Mouse (Mus musculus) kidney, embryonic 14.5 days (tissue): ENCODE measurements around the gene Gm39115. TPM values are rescaled to one million over a fixed set of nuclear protein-coding genes. Genes with fewer than 3 reads are reported as not detected.

Source experiments
- ATAC-seq: fragments of 200-750 bp; cut with Nextera tagmentation; 2 replicates; pipeline ENCODE4 v1.8.0; 2017; ENCODE audit warnings: moderate number of reproducible peaks, mild to moderate bottlenecking, moderate TSS enrichment, moderate library complexity; ENCODE audit not compliant: low FRiP score, low TSS enrichment
- H3K27ac ChIP-seq: fragments of 300-500 bp; sonication (generic); 2 replicates; pipeline ENCODE4 v1.5.1; 2014; ENCODE audit warnings: low read depth, mild to moderate bottlenecking, low read length, moderate library complexity, mixed read lengths
- H3K27me3 ChIP-seq: fragments of 300-500 bp; sonication (generic); 2 replicates; pipeline ENCODE4 v1.6.1; 2014; ENCODE audit warnings: mild to moderate bottlenecking, low read length; ENCODE audit not compliant: control insufficient read depth, insufficient read depth
- H3K36me3 ChIP-seq: fragments of 300-500 bp; sonication (generic); 2 replicates; pipeline ENCODE4 v1.6.1; 2014; ENCODE audit warnings: low read length, mixed read lengths; ENCODE audit not compliant: control insufficient read depth, insufficient read depth
- H3K4me1 ChIP-seq: fragments of 300-500 bp; sonication (generic); 2 replicates; pipeline ENCODE4 v1.6.1; 2014; ENCODE audit warnings: low read length, mixed read lengths; ENCODE audit not compliant: control insufficient read depth, insufficient read depth
- H3K4me2 ChIP-seq: fragments of 300-500 bp; sonication (generic); replicated peaks from 2 replicates; pipeline ENCODE4 v1.6.1; 2014; ENCODE audit warnings: low read depth, mild to moderate bottlenecking, low read length
- H3K4me3 ChIP-seq: fragments of 300-500 bp; sonication (generic); 2 replicates; pipeline ENCODE4 v1.5.1; 2014; ENCODE audit warnings: mild to moderate bottlenecking, low read length
- H3K9ac ChIP-seq: fragments of 300-500 bp; sonication (generic); 2 replicates; pipeline ENCODE4 v1.6.1; 2014; ENCODE audit warnings: low read depth, mild to moderate bottlenecking, low read length, moderate library complexity
- H3K9me3 ChIP-seq: fragments of 300-500 bp; sonication (generic); 2 replicates; pipeline ENCODE4 v1.6.1; 2016; ENCODE audit warnings: low read length; ENCODE audit not compliant: control insufficient read depth
- WGBS: fragments of 180-500 bp; shearing (Covaris S2); extraction: QIAGEN DNeasy Blood & Tissue Kit; methylation state at CpG from one replicate; pipeline ENCODE4 v1.1.7; 2014; 5-methylcytosine and 5-hydroxymethylcytosine counted together
- polyA plus RNA-seq: library from polyadenylated mRNA; unstranded; fragments of >200 nt; fragmentation: Nextera tagmentation; extraction: Ambion mirVana; gene quantifications from 2 replicates; pipeline ENCODE4 v1.2.1, GENCODE M21; 2014

Gene Gm39115
- polyA plus RNA-seq, 1 experiment from 2014 or later, result not detected

DNA sequence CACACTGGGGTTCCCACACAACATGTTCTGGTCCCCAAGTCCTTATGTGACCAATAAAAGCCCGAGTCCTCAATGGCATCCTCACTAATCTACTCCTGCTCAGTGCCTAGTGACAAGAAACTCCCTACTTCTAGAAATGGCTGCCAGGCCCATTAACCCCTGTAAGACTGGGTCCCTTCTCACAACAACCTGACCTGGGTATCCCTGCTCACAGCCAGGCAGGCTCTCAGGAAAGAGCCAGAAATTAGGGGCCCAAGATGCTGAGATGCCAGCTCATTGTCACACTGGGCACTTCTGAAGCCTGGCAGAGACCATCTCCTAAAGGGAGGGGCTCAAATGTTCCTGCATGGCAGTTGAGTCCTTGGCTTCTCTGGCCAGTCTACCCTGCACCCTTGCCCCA is 42.8 kb downstream of the Gm39115 start:
- H3K4me1 ChIP-seq, result peaks cover 8% of the 10 kb centered on the region
- H3K27ac ChIP-seq, result no peak overlapping the region
- no peaks in the 10 kb centered on the region for H3K9me3 ChIP-seq
- no peak overlapping the region for H3K4me3 ChIP-seq
- 0 out of 2 replicates have a peak overlapping the region, but pooled peaks have one; percentile 4 for H3K4me2 ChIP-seq
- ATAC-seq, result no peak
- peaks cover 51% of the 10 kb centered on the region for H3K27me3 ChIP-seq
- H3K9ac ChIP-seq, result no peak overlapping the region
- no peaks in the 10 kb centered on the region for H3K36me3 ChIP-seq
- 56% methylated on average over 1 of the region's 1 CpGs for WGBS

DNA sequence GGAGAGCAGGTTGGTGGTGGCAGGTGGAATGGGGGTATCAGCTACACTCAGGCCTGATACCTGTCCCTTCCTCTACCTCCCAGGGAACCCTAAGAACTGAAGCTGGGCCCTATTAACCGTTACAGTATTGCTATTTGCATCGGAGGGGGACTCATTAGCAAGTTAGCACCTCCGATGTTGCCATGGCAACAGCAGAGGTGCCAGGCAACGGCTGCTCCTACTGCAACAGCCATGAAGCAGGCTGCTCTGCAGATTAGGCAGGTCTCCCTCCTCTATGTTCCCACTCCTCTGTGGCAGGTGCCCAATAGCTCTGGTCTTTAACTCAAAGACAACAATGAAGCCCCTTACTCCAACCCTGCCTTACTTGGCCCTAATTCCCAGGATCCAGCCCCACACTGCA is 44.0 kb downstream of the Gm39115 start:
- no peak for ATAC-seq
- no peak overlapping the region for H3K27ac ChIP-seq
- no peak overlapping the region for H3K9ac ChIP-seq
- no peak overlapping the region for H3K4me3 ChIP-seq
- no peak overlapping the region for H3K4me2 ChIP-seq
- no peaks in the 10 kb centered on the region for H3K36me3 ChIP-seq
- WGBS, result 1% methylated on average over 4 of the region's 4 CpGs
- H3K4me1 ChIP-seq, result peaks cover 8% of the 10 kb centered on the region
- peaks cover 43% of the 10 kb centered on the region for H3K27me3 ChIP-seq
- H3K9me3 ChIP-seq, result no peaks in the 10 kb centered on the region

DNA sequence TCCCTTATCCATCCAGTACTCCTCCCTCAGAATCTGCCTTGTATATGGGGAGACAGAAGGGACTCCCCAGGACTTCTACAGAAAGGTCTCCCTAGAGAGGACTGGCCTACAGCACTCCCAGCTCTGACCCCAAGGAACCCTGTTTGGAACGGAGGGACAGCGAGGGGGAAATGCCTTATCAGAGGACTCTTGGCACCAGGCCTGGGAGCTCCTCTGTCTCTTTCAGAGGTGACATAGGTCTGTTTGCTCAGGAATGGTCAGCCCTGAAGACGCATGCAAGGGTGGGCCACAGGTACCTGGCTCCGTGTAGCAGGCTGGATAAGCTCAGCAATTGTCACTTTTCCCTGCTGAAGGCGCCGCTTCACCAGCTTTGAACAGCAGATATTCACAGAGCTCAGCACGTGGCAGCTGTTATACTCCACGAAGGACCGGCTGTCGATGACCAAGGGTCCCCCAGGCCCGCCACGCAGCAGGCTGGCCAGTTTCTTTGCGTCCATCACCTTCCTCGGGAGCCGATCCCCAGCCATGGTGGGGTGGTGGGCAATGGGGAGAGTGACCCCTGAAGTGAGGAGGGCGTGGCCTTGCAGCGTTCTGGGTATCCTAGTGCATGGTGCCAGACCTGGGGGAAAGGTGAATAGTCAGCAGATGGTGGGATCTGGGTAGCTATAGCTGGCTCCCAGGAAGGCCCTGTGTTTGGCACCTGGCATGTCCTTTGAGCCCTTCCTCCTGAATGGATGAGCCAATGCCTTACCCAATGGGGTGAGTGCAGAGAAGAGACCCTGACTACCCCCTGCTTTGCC is 46.0 kb downstream of the Gm39115 start:
- no peaks in the 10 kb centered on the region for H3K36me3 ChIP-seq
- H3K27me3 ChIP-seq, result peaks cover 26% of the 10 kb centered on the region
- H3K27ac ChIP-seq, result no peak overlapping the region
- no peak overlapping the region for H3K4me3 ChIP-seq
- WGBS, result 64% methylated on average over 17 of the region's 17 CpGs
- H3K9me3 ChIP-seq, result no peaks in the 10 kb centered on the region
- no peak overlapping the region for H3K9ac ChIP-seq
- ATAC-seq, result no peak
- H3K4me2 ChIP-seq, result no peak overlapping the region
- H3K4me1 ChIP-seq, result peaks cover 8% of the 10 kb centered on the region; the same call in 1 of the 2 replicates

DNA sequence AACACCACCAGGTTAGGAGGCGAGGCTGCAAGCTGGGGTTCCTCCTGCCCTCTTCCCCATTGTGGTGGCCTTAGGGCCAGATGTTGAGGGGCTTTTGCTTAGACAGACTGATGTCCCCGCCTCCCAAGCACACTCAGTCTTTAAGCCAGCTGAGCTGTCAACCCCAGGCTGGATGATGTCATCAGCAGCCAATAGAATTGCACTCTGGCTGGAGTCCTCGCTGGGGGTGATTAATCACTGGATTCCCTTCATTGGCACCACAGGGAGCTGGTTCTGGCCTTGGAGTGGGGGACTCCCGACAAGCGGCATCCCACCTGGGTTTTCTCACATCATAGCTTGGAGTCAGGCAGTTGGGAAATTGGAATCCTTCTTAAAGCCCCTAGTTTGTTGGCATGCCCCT is 46.9 kb downstream of the Gm39115 start:
- Histone ChIP-seq H3K27ac (no peak overlapping the region), H3K4me1 (0 out of 2 replicates have a peak, but pooled peaks cover 4% of the 10 kb centered on the region), H3K4me2 (no peak overlapping the region), H3K27me3 (peaks cover 26% of the 10 kb centered on the region), H3K9me3 (no peaks in the 10 kb centered on the region), H3K36me3 (no peaks in the 10 kb centered on the region), H3K4me3 (no peak overlapping the region), H3K9ac (no peak overlapping the region)
- ATAC-seq, result peak; percentile 73
- WGBS, result 4% methylated on average over 5 of the region's 5 CpGs

DNA sequence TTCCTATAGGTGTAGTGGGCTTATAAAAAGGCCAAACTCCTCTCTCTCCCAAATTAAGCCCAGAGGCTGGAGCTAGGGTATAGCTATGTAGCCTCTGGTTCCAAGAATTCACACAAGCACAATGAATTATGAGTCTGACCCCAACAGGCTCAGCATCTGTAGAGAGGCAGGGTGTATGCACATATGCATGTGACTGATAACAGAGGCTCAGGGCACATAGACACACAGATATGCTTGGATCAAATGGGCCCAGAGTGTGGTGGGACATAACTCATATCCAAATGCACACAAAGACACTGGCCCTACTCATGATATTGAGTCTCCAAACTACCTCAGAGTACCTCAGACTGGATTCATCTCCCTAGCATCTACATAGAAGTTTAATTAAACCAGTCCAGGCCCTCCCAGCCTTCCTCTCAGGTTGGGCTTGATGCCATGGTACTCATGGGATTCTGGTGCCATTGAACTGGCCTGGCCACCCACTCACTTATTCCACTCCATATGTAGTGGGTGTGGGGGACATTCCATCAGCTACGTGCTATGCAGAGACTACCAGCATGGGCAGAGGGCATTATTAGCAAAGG is 48.7 kb downstream of the Gm39115 start:
- WGBS, result 88% methylated on average over 1 of the region's 1 CpGs

DNA sequence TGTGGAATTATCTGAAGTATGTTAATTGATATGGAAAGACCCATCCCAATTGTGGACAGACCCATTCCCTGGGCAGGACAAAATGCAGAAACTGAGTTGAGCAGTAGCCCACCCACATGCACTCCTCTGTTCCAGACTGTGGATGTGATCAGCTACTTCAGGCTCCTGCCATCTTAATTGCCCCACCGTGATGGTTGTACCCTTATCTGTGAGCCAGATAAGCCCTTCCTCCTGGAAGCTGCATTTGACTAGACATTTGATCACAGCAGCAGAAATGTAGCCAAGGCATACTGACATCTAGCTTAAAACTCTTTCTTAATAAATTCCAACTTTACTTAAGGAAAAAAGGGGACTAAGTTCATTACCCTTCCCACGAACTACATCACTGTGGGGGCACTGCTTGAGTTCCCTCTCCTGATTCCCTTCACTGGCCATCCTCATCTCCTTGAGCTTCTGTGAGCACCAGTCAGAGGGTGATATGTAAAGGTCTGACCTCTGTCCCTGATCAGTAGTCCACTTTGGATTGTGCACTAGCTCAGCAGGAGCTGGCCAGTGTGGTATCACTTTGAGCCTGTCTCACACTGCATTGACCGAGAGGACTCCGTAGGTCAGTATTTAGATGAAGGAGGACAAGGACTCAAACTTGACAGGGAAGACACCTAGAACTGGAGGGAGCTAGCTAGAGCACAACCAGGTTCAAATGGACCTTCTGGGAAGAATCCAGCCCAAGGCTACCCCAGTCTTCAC is 49.5 kb downstream of the Gm39115 start:
- H3K9me3 ChIP-seq, result no peaks in the 10 kb centered on the region
- no peak overlapping the region for H3K27ac ChIP-seq
- ATAC-seq, result no peak
- no peak overlapping the region for H3K4me2 ChIP-seq
- H3K4me3 ChIP-seq, result no peak overlapping the region
- WGBS, result 88% methylated on average over 4 of the region's 4 CpGs
- 0 out of 2 replicates have a peak, but pooled peaks cover 4% of the 10 kb centered on the region for H3K4me1 ChIP-seq
- peaks cover 36% of the 10 kb centered on the region for H3K27me3 ChIP-seq
- no peaks in the 10 kb centered on the region for H3K36me3 ChIP-seq
- H3K9ac ChIP-seq, result no peak overlapping the region

More for the DNA sequence above, 48.7 kb downstream of the Gm39115 start:
- Histone ChIP-seq H3K27me3 (peaks cover 37% of the 10 kb centered on the region), H3K36me3 (no peaks in the 10 kb centered on the region), H3K27ac (no peak overlapping the region), H3K9me3 (no peaks in the 10 kb centered on the region), H3K4me2 (no peak overlapping the region), H3K4me3 (no peak overlapping the region), H3K9ac (no peak overlapping the region), H3K4me1 (0 out of 2 replicates have a peak, but pooled peaks cover 4% of the 10 kb centered on the region)
- no peak for ATAC-seq

Other genes starting within 250 kb of the Gm39115 start
- gene Tollip, start 217.5 kb downstream of the Gm39115 start, polyA plus RNA-seq, result 21.0 and 45.8 TPM in 2 replicates
- 0.46 and 0.69 TPM in 2 replicates for gene Brsk2, start 186.3 kb downstream of the Gm39115 start, polyA plus RNA-seq
- gene Mob2, start 75.0 kb downstream of the Gm39115 start, polyA plus RNA-seq, result 63.8 and 65.8 TPM in 2 replicates
- gene Dusp8, start 40.2 kb downstream of the Gm39115 start, polyA plus RNA-seq, result 1.2 and 1.3 TPM in 2 replicates
- gene Gm45618, start 15.3 kb downstream of the Gm39115 start, polyA plus RNA-seq, result not detected in 2 replicates
- gene Gm45337, start 8.6 kb upstream of the Gm39115 start, polyA plus RNA-seq, result not detected in 2 replicates
- gene Gm29735, start 21.1 kb upstream of the Gm39115 start, polyA plus RNA-seq, result not detected in 2 replicates
- gene Gm4553, start 29.7 kb upstream of the Gm39115 start, polyA plus RNA-seq, result not detected in 2 replicates
- gene Krtap5-2, start 40.0 kb upstream of the Gm39115 start, polyA plus RNA-seq, result not detected in 2 replicates
- gene Gm10153, start 54.4 kb upstream of the Gm39115 start, polyA plus RNA-seq, result not detected in 2 replicates
- not detected in 2 replicates for gene Krtap5-3, start 65.3 kb upstream of the Gm39115 start, polyA plus RNA-seq
- gene Gm7579, start 75.8 kb upstream of the Gm39115 start, polyA plus RNA-seq, result not detected in 2 replicates
- gene Krtap5-5, start 93.9 kb upstream of the Gm39115 start, polyA plus RNA-seq, result not detected in 2 replicates
- gene Gm40460, start 105.0 kb upstream of the Gm39115 start, polyA plus RNA-seq, result not detected in 2 replicates
- not detected in 2 replicates for gene Gm2431, start 122.3 kb upstream of the Gm39115 start, polyA plus RNA-seq
- gene Gm4559, start 138.3 kb upstream of the Gm39115 start, polyA plus RNA-seq, result not detected in 2 replicates
- not detected in 2 replicates for gene Krtap5-1, start 161.1 kb upstream of the Gm39115 start, polyA plus RNA-seq
- not detected in 2 replicates for gene Krtap5-4, start 167.5 kb upstream of the Gm39115 start, polyA plus RNA-seq
- 1.4 and 1.7 TPM in 2 replicates for gene Ifitm10, start 237.7 kb upstream of the Gm39115 start, polyA plus RNA-seq
- gene Gm49369, start 246.6 kb upstream of the Gm39115 start, polyA plus RNA-seq, result not detected in 2 replicates